13 mouse cellular contexts compared by ENCODE assay signal in genomic region chr19:47399709-47400108, GRCm38 (mm10).
"Had no signal": no experiment of that assay in that cellular context is flagged by ENCODE, and none has a peak within 500 bp of the region (broad histone marks: within the 10 kb centered on the region; RNA-seq: fewer than 3 reads in every experiment).

No protein-coding gene starts in this region.

- H3K27ac ChIP-seq: hindbrain, postnatal 0 days; layer of hippocampus, adult 2 months; macrophage; midbrain, embryonic 12.5 days had no signal

- H3K27me3 ChIP-seq: limb, embryonic 13.5 days; liver, embryonic 15.5 days; midbrain, embryonic 12.5 days had no signal

- H3K9me3 ChIP-seq: limb, embryonic 13.5 days; liver, embryonic 15.5 days; megakaryocyte, embryonic 14.5 days; midbrain, embryonic 12.5 days had no signal

- H3K9ac ChIP-seq: limb, embryonic 13.5 days; liver, embryonic 15.5 days; midbrain, embryonic 12.5 days had no signal

- H3K4me1 ChIP-seq: megakaryocyte, embryonic 14.5 days had no signal

- H3K36me3 ChIP-seq: liver, embryonic 15.5 days; midbrain, embryonic 12.5 days had no signal

- H3K4me2 ChIP-seq: limb, embryonic 13.5 days; liver, embryonic 15.5 days; midbrain, embryonic 12.5 days had no signal

- H3K4me3 ChIP-seq: layer of hippocampus, adult 2 months; limb, embryonic 13.5 days; liver, embryonic 15.5 days; megakaryocyte, embryonic 14.5 days; midbrain, embryonic 12.5 days had no signal

- DNase-seq: kidney, adult 18-20 months; kidney, postnatal 10 days; kidney, postnatal 4 days; right cerebral cortex, postnatal 25 days; thymus, adult 18-20 months; thymus, postnatal 25 days had no signal
